Mouse (Mus musculus) adrenal gland, postnatal 0 days (tissue): ENCODE data around the gene Fgfr4. TPM values are rescaled to one million over a fixed set of nuclear protein-coding genes. Genes with fewer than 3 reads are reported as not detected.

Source experiments
- polyA plus RNA-seq: library from polyadenylated mRNA; unstranded; fragments of >200 nt; fragmentation: Nextera tagmentation; extraction: Ambion mirVana; gene quantifications from 2 replicates; pipeline ENCODE4 v1.2.1, GENCODE M21; 2015

Gene Fgfr4
- polyA plus RNA-seq = 2.4 and 10.5 TPM in 2 replicates

GRCm38 (mm10) chr13:55152621-55153415 is at the start of gene Fgfr4:
Gene Fgfr4, plus strand, starts transcription at chr13:55152640.

GRCm38 (mm10) chr13:55105045-55105952 is 47.1 kb upstream of the Fgfr4 start, which contains the start of gene Zfp346:
Gene Zfp346, plus strand, starts transcription at chr13:55105311.

GRCm38 (mm10) chr13:55133448-55133847 is 19.0 kb upstream of the Fgfr4 start, which contains the start of gene Gm17617:
Gene Gm17617, minus strand, starts transcription at chr13:55133548.

GRCm38 (mm10) chr13:55209649-55210192 is 57.3 kb downstream of the Fgfr4 start, which contains the start of gene Nsd1:
Gene Nsd1, plus strand, starts transcription at chr13:55209782.

Other genes with a start within 250 kb of the Fgfr4 start
- gene Unc5a, start 203.2 kb upstream of the Fgfr4 start, polyA plus RNA-seq = 4.6 and 5.3 TPM in 2 replicates
- 1.4 and 1.9 TPM in 2 replicates for gene Hk3, start 131.3 kb upstream of the Fgfr4 start, polyA plus RNA-seq
- gene Uimc1, start 52.3 kb upstream of the Fgfr4 start, polyA plus RNA-seq = 18.4 and 22.7 TPM in 2 replicates
- gene Zfp346, start 47.3 kb upstream of the Fgfr4 start, polyA plus RNA-seq = 10.4 and 20.5 TPM in 2 replicates
- not detected in 2 replicates for gene Gm17617, start 19.1 kb upstream of the Fgfr4 start, polyA plus RNA-seq
- 42.4 and 67.5 TPM in 2 replicates for gene Nsd1, start 57.1 kb downstream of the Fgfr4 start, polyA plus RNA-seq
- gene Prelid1, start 167.9 kb downstream of the Fgfr4 start, polyA plus RNA-seq = 230 and 264 TPM in 2 replicates
- gene Rab24, start 169.3 kb downstream of the Fgfr4 start, polyA plus RNA-seq = 89.1 and 126 TPM in 2 replicates
- 10.8 and 18.6 TPM in 2 replicates for gene Mxd3, start 177.2 kb downstream of the Fgfr4 start, polyA plus RNA-seq
- gene Lman2, start 210.1 kb downstream of the Fgfr4 start, polyA plus RNA-seq = 58.9 and 82.5 TPM in 2 replicates
- gene Rgs14, start 217.1 kb downstream of the Fgfr4 start, polyA plus RNA-seq = 1.2 and 1.3 TPM in 2 replicates
- 1.5 and 1.8 TPM in 2 replicates for gene Slc34a1, start 245.5 kb downstream of the Fgfr4 start, polyA plus RNA-seq